Mouse (Mus musculus) cerebellum, adult 9-11 months (tissue): Measurements from ENCODE around the gene Gas7.

Experiments used
- DNase-seq: peaks from one replicate; pipeline ENCODE4 v3.0.0; 2022

Gene Gas7

DNA sequence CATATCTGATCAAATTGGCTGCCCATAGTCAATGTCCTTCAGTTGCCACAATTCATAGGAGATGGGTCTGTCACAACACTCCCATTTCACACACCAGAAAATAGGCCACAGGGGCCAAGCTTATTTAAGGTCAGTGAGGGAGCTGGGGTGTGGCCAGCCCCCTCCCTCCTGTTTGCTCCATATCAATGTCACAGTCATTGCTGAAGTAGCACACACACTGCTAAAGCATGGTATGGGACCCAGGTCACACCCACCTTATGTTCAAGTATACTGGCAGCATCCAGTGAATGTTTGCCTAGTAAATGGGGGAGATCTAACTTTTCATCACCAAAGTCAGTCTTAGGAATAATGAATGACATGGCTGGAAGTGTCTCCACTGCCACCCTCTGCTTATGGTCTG lies 273.5 kb downstream of the Gas7 start:
- no peak for DNase-seq

DNA sequence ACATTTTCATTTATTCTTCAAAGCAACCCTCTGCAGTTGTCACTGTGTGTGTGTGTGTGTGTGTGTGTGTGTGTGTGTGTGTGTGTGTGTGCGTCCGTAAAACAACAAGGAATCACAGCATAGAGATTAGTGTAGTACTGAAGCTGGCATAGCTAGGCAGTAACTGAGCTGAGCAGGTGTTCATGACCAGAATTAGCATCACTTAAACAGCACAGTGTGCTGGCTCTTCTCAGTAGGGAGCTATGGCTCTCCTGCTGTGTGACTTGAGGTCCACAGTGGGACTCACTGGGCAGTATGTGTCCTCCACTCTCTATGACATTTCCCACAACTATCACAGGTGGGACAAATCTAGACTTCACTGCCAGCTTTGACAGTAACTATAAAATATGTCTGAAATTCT lies 275.8 kb downstream of the Gas7 start:
- DNase-seq = no peak

DNA sequence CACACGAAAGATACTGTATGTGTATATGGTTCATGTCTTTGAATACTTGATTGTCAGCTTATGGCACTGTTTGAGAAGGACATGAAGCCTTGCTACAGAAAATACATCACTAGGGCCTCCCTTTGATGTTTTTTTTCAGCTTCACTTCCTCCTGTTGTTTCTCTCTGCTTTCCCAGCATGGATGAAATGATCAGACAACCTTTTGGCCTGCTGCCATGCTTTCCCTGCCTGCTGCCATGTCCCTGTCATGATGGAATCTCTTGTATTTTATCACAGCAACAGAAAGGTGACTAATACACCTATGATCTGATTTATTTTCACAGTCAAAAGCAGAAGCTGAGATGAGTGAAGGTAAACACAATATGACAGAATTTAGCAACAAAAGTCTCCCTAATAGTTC lies 278.5 kb downstream of the Gas7 start:
- no peak for DNase-seq

DNA sequence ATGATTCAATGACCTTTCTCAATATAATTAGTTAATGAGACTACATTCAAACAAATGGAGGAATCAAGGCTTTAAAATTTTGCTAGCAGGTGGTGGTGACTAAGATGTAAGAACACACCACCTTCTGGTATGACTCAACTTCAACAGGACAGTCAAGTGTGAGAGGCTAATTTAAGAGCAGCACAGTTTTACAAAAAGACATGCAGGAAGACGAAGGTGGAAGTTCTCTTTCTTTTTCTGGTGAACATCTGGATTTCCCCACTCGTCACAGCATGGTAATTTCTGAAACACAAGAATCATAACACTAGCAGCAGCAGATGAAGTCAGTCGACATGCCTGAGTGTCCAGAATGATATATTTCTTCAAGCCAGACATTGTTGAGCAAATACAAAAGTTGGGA lies 279.4 kb downstream of the Gas7 start:
- DNase-seq = no peak

DNA sequence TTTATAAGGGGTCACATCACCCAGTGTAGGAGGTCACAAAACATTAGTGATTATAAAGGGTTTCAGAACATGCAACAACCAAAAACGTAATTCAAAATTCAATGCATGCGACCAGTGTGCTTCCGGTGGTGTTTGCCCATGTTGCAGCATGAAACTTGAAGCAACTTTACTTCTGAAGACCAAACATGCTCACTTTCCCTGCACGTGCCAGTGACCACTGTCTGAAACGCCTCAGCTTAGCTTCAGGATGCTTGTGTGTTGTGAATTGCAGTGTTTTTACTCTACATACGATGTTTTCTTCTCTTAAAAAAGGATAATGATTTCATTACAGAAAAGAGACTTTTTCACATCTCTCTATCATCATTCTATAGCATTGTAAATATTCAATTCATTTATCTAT lies 283.1 kb downstream of the Gas7 start:
- no peak for DNase-seq
